Mouse (Mus musculus): ENCODE measurements around the gene Cbx6. TPM values are rescaled to one million over a fixed set of nuclear protein-coding genes. Genes with fewer than 3 reads are reported as not detected.

The Cbx6 gene
- 10 to 100 TPM; 12.5 to 14.6 TPM for total RNA-seq (2021)
- long read RNA-seq, experiment 1, full-length matches to known transcripts = 3 of 6 reads
- long read RNA-seq, experiment 1, partial matches to known transcripts = 0 of 6 reads
- long read RNA-seq, experiment 1, other reads (novel, unspliced or antisense) = 3 of 6 reads
- long read RNA-seq, experiment 2, full-length matches to known transcripts = 9 of 12 reads
- long read RNA-seq, experiment 2, partial matches to known transcripts = 0 of 12 reads
- long read RNA-seq, experiment 2, other reads (novel, unspliced or antisense) = 3 of 12 reads

GRCm38 (mm10) chr15:79834130-79834880 lies at the start of gene Cbx6, which contains the start of gene Npcd:
Gene Cbx6 (minus strand): TSS chr15:79834688.
Gene Npcd (minus strand): TSS chr15:79834237.
- peak; percentile 96 for DNase-seq

DNA sequence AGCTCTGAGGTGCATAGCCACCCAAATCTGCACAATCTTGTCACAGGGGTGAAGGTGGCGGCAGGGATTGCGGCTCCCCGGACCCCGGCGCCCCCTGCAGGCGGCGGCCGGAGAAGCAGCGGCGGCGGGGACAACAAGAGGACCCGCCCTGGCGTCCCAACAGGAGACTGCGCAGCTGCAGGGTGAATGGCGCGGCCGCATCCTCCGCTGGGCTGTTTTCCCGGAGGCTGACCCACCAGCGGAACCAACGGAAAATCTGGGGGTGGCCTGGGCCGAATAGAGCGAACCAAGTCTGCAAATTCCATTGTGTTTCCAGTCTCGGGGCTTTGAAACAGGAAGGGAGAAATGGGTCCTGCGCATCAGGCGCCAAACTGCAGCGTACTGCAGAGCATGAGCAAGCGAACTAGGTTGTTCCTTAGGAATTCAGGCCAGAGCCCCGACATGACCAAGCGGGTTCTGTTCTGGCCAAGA lies 48.9 kb upstream of the Cbx6 start:
- peak; percentile 92 for DNase-seq

DNA sequence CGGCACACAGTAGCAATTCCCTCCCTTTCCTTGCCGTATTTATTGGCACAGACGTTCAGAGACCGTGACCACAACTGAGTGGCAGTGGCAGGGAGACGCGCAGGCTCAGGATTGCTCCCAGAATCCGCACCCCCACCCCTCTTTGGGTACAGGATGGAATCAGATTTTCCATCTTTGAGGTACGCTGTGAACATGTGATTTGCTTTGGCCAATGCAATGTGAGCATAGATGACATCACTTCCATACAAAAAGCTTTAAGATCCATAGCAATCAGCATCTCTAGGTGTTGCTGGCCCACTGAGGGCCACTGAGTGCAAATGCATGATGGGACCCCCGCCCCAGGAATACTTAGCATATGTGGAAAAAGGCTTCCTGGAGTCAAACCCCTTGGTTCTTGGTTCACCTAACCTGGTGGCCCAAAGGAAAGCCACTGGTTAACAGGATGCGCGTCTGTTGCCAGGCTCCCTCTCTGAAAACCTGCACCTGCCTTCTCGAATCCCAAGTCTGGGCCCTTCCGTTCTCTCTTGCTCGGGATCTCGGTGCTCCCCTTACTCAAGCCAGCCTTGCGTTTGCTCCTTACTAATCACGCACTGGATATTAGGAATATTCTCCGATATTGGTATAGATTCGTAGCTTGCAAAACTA lies 48.3 kb upstream of the Cbx6 start:
- peak; percentile 7 for DNase-seq

GRCm38 (mm10) chr15:79880477-79880876 lies 46.0 kb upstream of the Cbx6 start:
- peak; percentile 9 for DNase-seq

DNA sequence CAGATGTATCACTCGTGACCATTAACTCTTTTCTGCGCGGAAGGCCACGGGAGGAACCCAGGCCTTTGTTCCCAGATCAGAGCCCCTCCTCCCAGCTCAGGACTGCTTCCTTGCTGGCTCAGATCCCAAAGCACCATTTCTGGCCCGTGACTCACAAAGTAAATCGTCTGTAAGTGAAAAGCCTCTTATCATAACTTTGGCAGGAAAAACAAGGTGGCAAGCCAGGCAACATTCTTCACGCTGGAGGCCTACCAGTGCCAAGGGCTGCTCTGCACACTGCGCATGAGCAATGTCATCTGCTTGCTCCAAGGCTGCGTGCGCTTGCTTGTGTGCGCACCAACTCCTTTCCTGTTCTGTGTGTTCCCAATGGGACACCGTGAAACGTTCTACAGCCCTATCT lies 44.8 kb upstream of the Cbx6 start:
- DNase-seq = peak; percentile 70

- DNase-seq = peak; percentile 38
Measured at GRCm38 (mm10) chr15:79878725-79879136, 44.2 kb upstream of the Cbx6 start.

DNA sequence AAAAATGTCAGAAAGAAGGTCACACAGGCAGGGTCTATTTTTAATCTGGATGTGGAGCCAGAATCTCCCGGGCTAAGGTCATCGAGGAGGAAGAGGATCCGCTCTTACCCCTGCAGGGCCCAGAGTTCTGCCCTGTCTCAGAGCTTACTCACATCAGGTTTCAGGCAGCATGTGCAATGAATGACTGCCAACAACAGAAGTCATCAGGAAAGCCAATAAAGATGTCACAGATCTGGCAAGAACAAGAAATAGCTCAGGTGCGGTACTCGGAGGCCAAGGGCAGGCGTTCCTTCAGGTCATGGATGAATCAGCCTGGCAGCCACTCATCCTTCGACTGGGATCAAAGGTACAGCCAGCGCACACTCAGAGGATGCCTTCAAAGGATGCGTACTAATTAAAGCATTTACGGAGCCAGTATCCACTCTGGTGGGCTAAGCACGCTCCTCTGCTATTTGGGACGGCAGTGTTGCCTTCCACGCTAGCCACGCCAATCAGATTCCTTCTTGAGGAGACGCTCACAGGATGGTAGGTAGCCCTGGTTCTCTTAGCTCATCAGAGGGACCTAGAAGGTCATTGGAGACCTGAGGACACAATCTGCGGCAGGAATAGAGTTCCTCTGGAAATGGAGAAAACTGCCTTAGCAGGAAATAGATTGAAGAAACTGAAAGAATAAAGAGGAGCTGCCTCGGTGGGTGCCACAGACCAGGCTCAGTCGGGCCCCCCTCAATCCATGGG lies 40.9 kb upstream of the Cbx6 start:
- DNase-seq = no peak

DNA sequence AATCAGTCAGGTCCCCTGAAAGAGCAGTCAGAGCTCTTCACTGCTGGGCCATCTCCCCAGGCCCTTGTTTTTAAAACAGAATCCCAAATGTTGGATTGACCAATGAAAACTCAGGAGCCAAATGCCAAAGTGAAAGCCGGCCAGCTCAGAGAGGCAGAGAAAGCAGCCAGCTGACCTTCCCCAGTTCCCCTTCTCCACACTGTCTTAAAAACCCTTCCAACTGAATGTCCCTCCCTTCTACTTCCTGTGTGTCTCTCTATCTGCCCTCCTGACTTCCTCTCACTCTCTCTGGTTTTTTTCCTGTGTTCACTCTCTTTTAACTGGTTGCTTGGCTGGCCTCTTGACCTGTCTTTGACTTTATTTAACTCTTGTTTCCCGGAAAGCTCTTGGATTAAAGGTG lies 39.5 kb upstream of the Cbx6 start:
- DNase-seq = no peak

GRCm38 (mm10) chr15:79873545-79873944 lies 39.1 kb upstream of the Cbx6 start:
- DNase-seq = no peak

DNA sequence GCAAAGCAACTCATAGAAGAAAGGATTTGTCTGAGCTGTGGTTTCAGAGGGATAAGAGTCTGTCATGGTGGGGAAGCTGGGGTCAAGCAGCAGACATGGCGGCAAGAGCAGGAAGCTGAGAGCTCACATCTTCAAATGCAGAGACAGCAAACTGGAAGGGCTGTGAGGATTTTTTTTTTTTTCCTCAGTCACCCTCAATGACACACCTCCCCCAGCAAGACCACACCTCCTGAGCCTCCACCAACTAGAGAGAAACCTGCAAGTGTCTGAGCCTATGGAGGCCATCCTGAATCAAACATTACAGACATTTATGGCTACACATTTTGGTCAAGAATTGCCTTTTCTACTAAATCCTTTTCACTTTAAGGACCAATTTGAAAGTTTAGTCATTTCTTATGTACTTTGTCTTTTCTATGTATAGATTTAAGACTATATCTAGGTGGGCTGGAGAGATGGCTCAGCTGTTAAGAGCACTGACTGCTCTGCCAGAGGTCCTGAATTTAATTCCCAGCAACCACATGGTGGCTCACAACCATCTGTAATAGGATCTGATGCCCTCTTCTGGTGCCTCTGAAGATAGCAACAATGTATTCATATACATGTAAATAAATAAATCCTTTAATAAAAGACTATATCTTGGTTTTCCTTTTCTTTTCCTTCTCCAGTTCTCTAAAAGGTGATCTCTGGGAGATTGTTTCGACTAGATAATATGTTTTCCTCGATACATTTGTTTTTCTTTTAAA lies 32.9 kb upstream of the Cbx6 start:
- DNase-seq = no peak

DNA sequence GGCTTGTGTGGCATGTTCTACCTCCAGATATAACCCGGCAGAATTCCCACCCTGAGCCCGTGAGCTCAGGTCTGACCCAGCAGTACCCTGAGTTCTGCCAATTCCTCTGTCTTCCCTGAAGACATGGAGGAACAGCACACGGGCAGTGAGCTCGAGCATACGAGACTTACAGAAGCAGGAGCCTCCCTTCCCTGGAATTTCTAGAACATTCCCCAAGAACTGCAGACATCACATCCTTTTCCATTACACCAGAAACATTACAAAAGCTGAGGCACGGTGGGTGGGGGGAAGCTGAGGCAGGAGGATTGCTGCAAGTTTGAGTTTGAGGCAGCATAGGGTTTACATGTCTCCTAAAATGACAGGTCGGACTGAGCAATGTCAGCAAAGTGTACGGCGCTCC lies 25.3 kb upstream of the Cbx6 start:
- no peak for DNase-seq

- DNase-seq = no peak
Measured at GRCm38 (mm10) chr15:79858979-79859378, 24.5 kb upstream of the Cbx6 start.

DNA sequence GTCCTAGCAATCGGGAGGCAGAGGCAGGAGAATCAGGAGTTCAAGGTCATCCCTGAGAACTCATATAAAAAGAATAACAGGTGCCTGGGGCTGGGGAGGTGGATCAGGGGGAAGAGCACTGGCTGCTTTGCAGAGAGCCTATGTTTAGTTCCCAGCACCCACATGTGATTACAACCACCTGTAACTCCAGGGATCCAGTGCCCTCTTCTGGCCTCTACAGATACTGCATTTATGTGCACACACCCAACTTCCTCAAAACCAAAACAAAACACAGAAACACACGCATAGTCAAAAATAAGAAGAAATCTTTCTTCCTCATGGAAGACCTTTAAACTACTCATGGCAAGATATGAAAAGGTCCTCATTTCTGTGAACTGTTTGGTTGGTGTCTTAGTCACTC lies 15.7 kb upstream of the Cbx6 start:
- DNase-seq = no peak

DNA sequence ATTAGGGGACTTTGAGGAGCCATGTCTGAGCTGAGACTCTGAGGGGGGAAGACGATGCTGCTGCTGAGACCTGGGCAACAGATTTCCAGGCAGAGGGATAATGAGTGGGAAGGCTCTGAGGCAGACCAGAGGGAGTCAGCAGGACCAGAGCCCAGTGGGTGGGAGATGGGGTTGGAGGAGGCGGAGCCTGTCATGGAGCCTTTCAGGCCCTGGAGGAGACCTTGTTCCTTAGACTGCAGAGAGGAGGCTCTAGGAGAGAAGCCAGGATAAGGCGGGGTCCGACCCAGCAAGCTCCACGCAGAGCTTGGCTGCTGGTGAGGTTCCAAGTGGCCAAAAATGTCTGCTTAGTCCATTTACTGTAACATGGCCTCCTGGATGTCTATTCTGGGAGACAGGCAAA lies 12.6 kb upstream of the Cbx6 start:
- peak; percentile 80 for DNase-seq

GRCm38 (mm10) chr15:79845986-79846385 lies 11.5 kb upstream of the Cbx6 start:
- DNase-seq = no peak

GRCm38 (mm10) chr15:79842985-79843384 lies 8.5 kb upstream of the Cbx6 start:
- DNase-seq = no peak

DNA sequence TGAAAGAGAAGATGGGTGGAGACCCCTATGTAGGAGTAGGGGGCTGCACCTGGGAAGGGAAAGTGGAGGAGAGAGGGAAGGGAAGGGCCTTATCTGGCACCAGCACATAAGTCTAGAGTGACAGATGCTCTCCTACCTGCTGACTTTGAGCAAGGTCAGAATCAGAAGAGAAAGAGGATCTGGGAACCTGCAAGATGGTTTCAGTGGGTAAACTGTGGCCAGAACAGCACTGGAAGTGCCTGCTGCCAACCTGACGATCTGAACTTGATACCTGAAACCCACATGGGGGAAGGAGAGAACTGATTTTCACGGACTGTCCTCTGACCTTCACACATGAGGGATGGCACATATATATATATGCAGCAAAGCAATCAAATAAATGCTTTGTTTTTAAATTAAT lies 5.8 kb upstream of the Cbx6 start:
- DNase-seq = no peak

DNA sequence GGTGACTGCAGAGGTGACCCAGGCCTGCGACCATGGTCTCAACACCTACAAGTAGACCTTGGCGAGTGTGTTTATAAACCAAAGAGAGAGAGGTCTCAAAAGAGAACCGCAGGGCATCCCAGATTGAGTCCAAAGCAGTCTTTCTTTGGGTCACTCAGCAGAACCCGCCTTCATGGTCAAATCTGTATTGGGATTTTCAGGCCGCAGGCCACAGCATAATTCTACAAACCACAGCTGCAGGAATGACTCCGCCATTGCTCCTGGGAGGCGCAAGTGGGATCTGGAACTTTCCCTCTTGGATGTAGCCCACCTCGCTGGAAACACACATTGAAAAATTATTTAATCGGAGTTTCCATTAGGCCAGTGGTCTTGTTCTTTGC lies 383 bp upstream of the Cbx6 start:
- no peak for DNase-seq

DNA sequence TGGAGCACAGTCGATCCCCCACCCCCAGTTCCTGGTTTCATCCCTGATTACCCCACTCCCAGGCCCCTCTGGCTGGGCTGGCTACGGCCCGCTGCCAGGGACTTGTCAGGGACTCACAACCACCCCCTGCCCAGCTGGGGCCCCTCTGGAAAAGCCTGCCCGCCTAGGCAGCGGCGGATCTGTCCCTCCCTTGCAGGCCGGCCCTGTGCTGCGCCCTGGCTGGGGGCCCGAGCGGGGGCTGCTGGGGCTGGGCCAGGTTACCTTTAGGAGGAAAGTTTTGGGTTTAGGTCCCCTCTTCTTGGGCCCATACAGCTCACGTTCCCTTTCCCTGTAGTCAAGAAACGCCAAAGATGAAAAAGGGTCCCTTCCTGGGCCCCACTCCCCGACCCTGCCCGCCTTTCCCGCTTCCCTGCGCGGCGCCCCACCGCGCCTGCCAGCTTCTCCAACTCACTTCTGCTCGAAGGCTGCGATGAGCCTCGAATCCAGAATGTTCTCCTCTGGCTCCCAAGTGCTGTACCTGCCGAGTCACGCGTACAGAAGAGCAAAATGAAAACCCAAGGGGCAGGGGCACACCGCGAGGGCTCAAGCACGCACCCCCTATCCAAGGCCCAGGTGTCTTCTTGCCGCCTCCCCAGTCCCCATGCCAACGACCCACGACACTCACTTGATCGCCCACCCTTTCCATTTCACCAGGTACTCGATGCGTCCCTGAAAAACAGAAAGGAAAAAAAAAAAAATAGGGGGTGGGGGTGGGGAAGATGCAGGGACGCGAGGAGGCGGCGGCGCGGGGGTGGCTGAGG lies 1.0 kb downstream of the Cbx6 start:
- DNase-seq = no peak

DNA sequence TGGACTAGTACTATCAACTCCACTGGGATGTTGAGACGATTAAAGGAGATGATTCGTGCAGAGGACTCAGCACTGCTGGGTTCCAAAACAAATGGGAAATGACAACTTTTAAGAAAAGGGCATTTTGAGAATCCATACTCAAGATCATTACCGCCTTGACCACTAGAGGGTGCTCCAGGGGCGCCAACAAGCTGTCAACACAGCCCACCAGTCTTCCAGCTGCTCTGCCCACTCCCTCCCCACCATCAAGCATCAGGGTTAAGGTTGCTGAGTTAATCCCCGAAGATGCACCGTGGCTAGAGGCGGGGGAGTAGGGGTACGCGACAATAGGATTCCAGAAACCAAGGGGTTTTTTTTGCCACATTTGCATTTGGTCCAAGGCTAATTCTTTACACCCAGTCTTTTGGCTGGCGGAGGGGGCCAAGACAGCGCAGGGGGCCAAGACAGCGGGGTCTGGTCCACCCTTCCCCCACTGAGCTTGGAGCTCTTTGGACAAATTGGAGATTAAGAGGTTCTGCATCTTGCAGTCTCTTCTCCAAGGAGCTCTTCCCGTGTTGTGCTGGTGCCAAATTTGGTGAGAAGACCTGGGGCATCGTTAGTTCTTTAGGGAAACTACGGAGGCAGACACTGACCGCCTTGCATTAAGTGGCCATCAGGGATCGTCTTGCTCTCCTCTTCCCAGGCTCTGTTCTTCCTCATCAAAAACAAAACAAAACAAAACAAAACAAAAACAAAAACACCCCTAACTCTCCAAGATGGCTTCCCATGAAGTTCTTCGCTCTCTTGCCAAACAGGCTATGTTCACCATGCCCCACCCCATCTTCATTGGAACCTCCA lies 2.2 kb downstream of the Cbx6 start:
- DNase-seq = peak; percentile 54

Measured in gastrocnemius, postnatal 25 days (tissue).